Mouse (Mus musculus) myocyte (in vitro differentiated cells): Measurements from ENCODE around the gene Cdc42se2. TPM values are rescaled to one million over a fixed set of nuclear protein-coding genes. Genes with fewer than 3 reads are reported as not detected.

ENCODE experiments used
- H3K27me3 ChIP-seq: one replicate; pipeline ENCODE4 v1.6.1; 2011; ENCODE audit not compliant: control insufficient read depth, insufficient read depth, insufficient read length
- H3K36me3 ChIP-seq: one replicate; pipeline ENCODE4 v1.6.1; 2011; ENCODE audit not compliant: control insufficient read depth, insufficient read depth
- H3K4me2 ChIP-seq: one replicate; pipeline ENCODE4 v1.6.1; 2011; ENCODE audit warnings: low read depth, control low read depth
- H3K4me3 ChIP-seq: one replicate; pipeline ENCODE4 v1.5.1; 2011; ENCODE audit warnings: mild to moderate bottlenecking, control low read depth, moderate library complexity
- H3K79me2 ChIP-seq: one replicate; pipeline ENCODE4 v1.6.1; 2011; ENCODE audit not compliant: control insufficient read depth, insufficient read depth
- H3ac ChIP-seq: one replicate; pipeline ENCODE4 v1.6.1; 2011; ENCODE audit not compliant: control insufficient read depth, insufficient read length
- CEBPB ChIP-seq: IDR thresholded peaks from 2 replicates; pipeline ENCODE4 v1.6.1; 2011; ENCODE audit warnings: mild to moderate bottlenecking, moderate library complexity; ENCODE audit not compliant: poor library complexity, insufficient read depth, severe bottlenecking
- E2F4 ChIP-seq: IDR thresholded peaks from one replicate; pipeline ENCODE4 v1.6.1; 2011; ENCODE audit warnings: mild to moderate bottlenecking, control low read depth, moderate library complexity; ENCODE audit not compliant: insufficient read depth
- MAX ChIP-seq: IDR thresholded peaks from one replicate; pipeline ENCODE4 v1.6.1; 2011; ENCODE audit warnings: low read depth, mild to moderate bottlenecking, control low read depth
- MYOD1 ChIP-seq, 3 experiments: IDR thresholded peaks; one replicate each; pipeline ENCODE4 v1.6.1; 2011; ENCODE audit warnings: control low read depth in 2 of 3, low read depth in 2 of 3, mild to moderate bottlenecking in 2 of 3, moderate library complexity in 1 of 3; ENCODE audit not compliant: insufficient read length in 2 of 3, control insufficient read depth in 1 of 3
- MYOG ChIP-seq, 3 experiments: IDR thresholded peaks; one replicate each; pipeline ENCODE4 v1.6.1; 2011; ENCODE audit warnings: control low read depth in 2 of 3, low read depth in 2 of 3, mild to moderate bottlenecking in 2 of 3; ENCODE audit not compliant: insufficient read length in 2 of 3, control insufficient read depth in 1 of 3, insufficient read depth in 1 of 3
- POLR2A ChIP-seq: IDR thresholded peaks from one replicate; pipeline ENCODE4 v1.6.1; 2011; ENCODE audit warnings: low read depth, mild to moderate bottlenecking, control low read depth, moderate library complexity; ENCODE audit not compliant: insufficient read length
- POLR2AphosphoS2 ChIP-seq: IDR thresholded peaks from one replicate; pipeline ENCODE4 v1.6.1; 2011; ENCODE audit warnings: low read depth, control low read depth; ENCODE audit not compliant: insufficient read length
- REST ChIP-seq: IDR thresholded peaks from one replicate; pipeline ENCODE4 v1.6.1; 2011; ENCODE audit warnings: mild to moderate bottlenecking, control low read depth, moderate library complexity; ENCODE audit not compliant: insufficient read depth, insufficient read length
- SRF ChIP-seq: IDR thresholded peaks from one replicate; pipeline ENCODE4 v1.6.1; 2011; ENCODE audit warnings: low read depth; ENCODE audit not compliant: control insufficient read depth, insufficient read length
- TCF12 ChIP-seq: IDR thresholded peaks from one replicate; pipeline ENCODE4 v1.6.1; 2011; ENCODE audit warnings: mild to moderate bottlenecking, control low read depth; ENCODE audit not compliant: poor library complexity, insufficient read depth, severe bottlenecking
- TCF3 ChIP-seq: IDR thresholded peaks from one replicate; pipeline ENCODE4 v1.6.1; 2011; ENCODE audit warnings: low read depth, control low read depth; ENCODE audit not compliant: insufficient read length
- USF1 ChIP-seq: IDR thresholded peaks from one replicate; pipeline ENCODE4 v1.6.1; 2011; ENCODE audit warnings: low read depth, mild to moderate bottlenecking, control low read depth, moderate library complexity
- polyA plus RNA-seq: library from polyadenylated mRNA; unstranded; fragments of >200 nt; fragmentation: generic; extraction: Trizol; gene quantifications from one replicate; pipeline ENCODE4 v1.2.1, GENCODE M21; 2012; ENCODE audit warnings: missing spikeins

Cdc42se2 gene
- polyA plus RNA-seq, 1 experiment = 51.0 TPM

- Histone ChIP-seq H3ac (no peak overlapping the region), H3K79me2 (peaks cover 65% of the 10 kb centered on the region), H3K36me3 (no peaks in the 10 kb centered on the region), H3K27me3 (no peaks in the 10 kb centered on the region), H3K4me3 (peak overlapping the region; percentile 69), H3K4me2 (peak overlapping the region; percentile 97)
- TF ChIP-seq POLR2AphosphoS2 (no peak), TCF3 (no peak)
Observed at GRCm38 (mm10) chr11:54785566-54785965, 1.9 kb downstream of the Cdc42se2 start.

- no peak for TF ChIP-seq MYOG (IDR thresholded peaks at IDR 0.05; ENCODE audit: control insufficient read depth in 1 of 3, insufficient read depth in 1 of 3, insufficient read length in 2 of 3, low read depth in 2 of 3)
- TF ChIP-seq POLR2A = no peak
- no peak for TF ChIP-seq TCF3
- TF ChIP-seq MAX = no peak
- TF ChIP-seq POLR2AphosphoS2 = no peak
- no peak for TF ChIP-seq E2F4
- no peak for TF ChIP-seq MYOD1 (IDR thresholded peaks at IDR 0.05; ENCODE audit: control insufficient read depth in 1 of 3, insufficient read length in 2 of 3, low read depth in 2 of 3)
- TF ChIP-seq TCF12 = no peak
- no peak for TF ChIP-seq REST
- no peak for TF ChIP-seq CEBPB
- TF ChIP-seq USF1 = no peak
- TF ChIP-seq SRF = no peak
- no peak overlapping the region for H3K4me2 ChIP-seq
- no peak overlapping the region for H3K4me3 ChIP-seq
- H3K27me3 ChIP-seq = no peaks in the 10 kb centered on the region
- no peak overlapping the region for H3ac ChIP-seq
- H3K36me3 ChIP-seq = no peaks in the 10 kb centered on the region
- H3K79me2 ChIP-seq = peaks cover 75% of the 10 kb centered on the region
Observed at GRCm38 (mm10) chr11:54784436-54784835, 3.0 kb downstream of the Cdc42se2 start.

GRCm38 (mm10) chr11:54782253-54782652 lies 5.2 kb downstream of the Cdc42se2 start:
- Histone ChIP-seq H3K27me3 (no peaks in the 10 kb centered on the region), H3ac (no peak overlapping the region), H3K4me2 (no peak overlapping the region), H3K4me3 (no peak overlapping the region), H3K36me3 (no peaks in the 10 kb centered on the region), H3K79me2 (peaks cover 94% of the 10 kb centered on the region)
- no peak for TF ChIP-seq REST
- no peak for TF ChIP-seq MAX
- TF ChIP-seq POLR2A = no peak
- no peak for TF ChIP-seq USF1
- TF ChIP-seq E2F4 = no peak
- TF ChIP-seq SRF = no peak
- TF ChIP-seq POLR2AphosphoS2 = no peak
- TF ChIP-seq MYOD1 (IDR thresholded peaks at IDR 0.05; ENCODE audit: control insufficient read depth in 1 of 3, insufficient read length in 2 of 3, low read depth in 2 of 3) = no peak
- no peak for TF ChIP-seq CEBPB
- TF ChIP-seq MYOG (IDR thresholded peaks at IDR 0.05; ENCODE audit: control insufficient read depth in 1 of 3, insufficient read depth in 1 of 3, insufficient read length in 2 of 3, low read depth in 2 of 3) = no peak

- Histone ChIP-seq H3ac (no peak overlapping the region), H3K27me3 (no peaks in the 10 kb centered on the region), H3K79me2 (peaks cover 96% of the 10 kb centered on the region), H3K36me3 (no peaks in the 10 kb centered on the region), H3K4me2 (no peak overlapping the region), H3K4me3 (no peak overlapping the region)
- TF ChIP-seq MAX = no peak
- no peak for TF ChIP-seq TCF3
- TF ChIP-seq SRF = no peak
- TF ChIP-seq MYOD1 (IDR thresholded peaks at IDR 0.05; ENCODE audit: control insufficient read depth in 1 of 3, insufficient read length in 2 of 3, low read depth in 2 of 3) = no peak
Observed at GRCm38 (mm10) chr11:54779946-54780345, 7.5 kb downstream of the Cdc42se2 start.

GRCm38 (mm10) chr11:54778131-54778844 lies 9.2 kb downstream of the Cdc42se2 start:
- TF ChIP-seq TCF3 (no peak), MYOG (IDR thresholded peaks at IDR 0.05; ENCODE audit: control insufficient read depth in 1 of 3, insufficient read depth in 1 of 3, insufficient read length in 2 of 3, low read depth in 2 of 3) (peak; percentile 12 to 87 (median 81)), MYOD1 (IDR thresholded peaks at IDR 0.05; ENCODE audit: control insufficient read depth in 1 of 3, insufficient read length in 2 of 3, low read depth in 2 of 3) (peak; percentile 65 to 84 (median 74))
- Histone ChIP-seq H3K4me2 (peak overlapping the region; percentile 57), H3ac (no peak overlapping the region), H3K4me3 (no peak overlapping the region), H3K27me3 (no peaks in the 10 kb centered on the region), H3K79me2 (peaks cover 96% of the 10 kb centered on the region), H3K36me3 (no peaks in the 10 kb centered on the region)
